Mouse (Mus musculus): ENCODE data around the gene Rftn1.

Rftn1 gene

GRCm38 (mm10) chr17:49972164-49972563 lies 218.3 kb downstream of the Rftn1 start:
- DNase-seq: no peak

GRCm38 (mm10) chr17:49971057-49971456 lies 219.4 kb downstream of the Rftn1 start:
- no peak for DNase-seq

GRCm38 (mm10) chr17:49968467-49969207 lies 221.8 kb downstream of the Rftn1 start:
- DNase-seq: peak; percentile 84

- no peak for DNase-seq
These were observed 224.4 kb downstream of the Rftn1 start for GRCm38 (mm10) chr17:49965846-49966762.

- no peak for DNase-seq
These were observed 225.4 kb downstream of the Rftn1 start for GRCm38 (mm10) chr17:49965035-49965434.

- no peak for DNase-seq
These were observed 226.0 kb downstream of the Rftn1 start for GRCm38 (mm10) chr17:49964471-49964870.

- no peak for DNase-seq
These were observed 231.5 kb downstream of the Rftn1 start for GRCm38 (mm10) chr17:49959021-49959420.

GRCm38 (mm10) chr17:49951856-49952607 lies 238.4 kb downstream of the Rftn1 start:
- DNase-seq: peak; percentile 35

GRCm38 (mm10) chr17:49951491-49951855 lies 239.0 kb downstream of the Rftn1 start:
- peak; percentile 91 for DNase-seq

GRCm38 (mm10) chr17:49942674-49943073 lies 247.8 kb downstream of the Rftn1 start:
- peak; percentile 31 for DNase-seq

All from lung, postnatal 36 days (tissue).